Mouse (Mus musculus) embryonic fibroblast, embryonic 13.5 days (primary cell): ENCODE measurements around the gene Hyal2.

Experiments
- CTCF ChIP-seq: IDR thresholded peaks from 2 replicates; pipeline ENCODE4 v1.5.1; 2011; ENCODE audit warnings: mild to moderate bottlenecking, control low read depth, low read length, moderate library complexity, borderline replicate concordance; ENCODE audit not compliant: insufficient read depth
- POLR2A ChIP-seq: IDR thresholded peaks from 2 replicates; pipeline ENCODE4 v1.6.1; 2011; ENCODE audit warnings: low read depth, mild to moderate bottlenecking, control low read depth, low read length, moderate library complexity

GRCm38 (mm10) chr9:107549297-107550074 is 18.3 kb upstream of the Hyal2 start:
- TF ChIP-seq CTCF, result no peak
- TF ChIP-seq POLR2A, result no peak
